Mouse (Mus musculus) CD4-positive helper T cell, adult 2 months (primary cell): ENCODE results near the gene Lao1.

Experiments used
- DNase-seq: peaks from one replicate; pipeline ENCODE4 v3.0.0-alpha.2; 2012; ENCODE audit warnings: low read depth, missing footprints, low spot score

Lao1 gene

GRCm38 (mm10) chr4:119014997-119015396 lies 53.6 kb downstream of the Lao1 start:
- DNase-seq = no peak

GRCm38 (mm10) chr4:119015557-119015956 lies 54.2 kb downstream of the Lao1 start:
- DNase-seq = no peak

- no peak for DNase-seq
These were observed 55.7 kb downstream of the Lao1 start for GRCm38 (mm10) chr4:119017078-119017477.
